Mouse (Mus musculus): ENCODE data around the gene Tnni2. TPM values are rescaled to one million over a fixed set of nuclear protein-coding genes. Genes with fewer than 3 reads are reported as not detected.
A peak's percentile ranks its signal among the peaks of the same experiment; 100 is the strongest.

Gene Tnni2
- polyA plus RNA-seq, 1 experiment from 2014 or later = 4.3 TPM

DNA sequence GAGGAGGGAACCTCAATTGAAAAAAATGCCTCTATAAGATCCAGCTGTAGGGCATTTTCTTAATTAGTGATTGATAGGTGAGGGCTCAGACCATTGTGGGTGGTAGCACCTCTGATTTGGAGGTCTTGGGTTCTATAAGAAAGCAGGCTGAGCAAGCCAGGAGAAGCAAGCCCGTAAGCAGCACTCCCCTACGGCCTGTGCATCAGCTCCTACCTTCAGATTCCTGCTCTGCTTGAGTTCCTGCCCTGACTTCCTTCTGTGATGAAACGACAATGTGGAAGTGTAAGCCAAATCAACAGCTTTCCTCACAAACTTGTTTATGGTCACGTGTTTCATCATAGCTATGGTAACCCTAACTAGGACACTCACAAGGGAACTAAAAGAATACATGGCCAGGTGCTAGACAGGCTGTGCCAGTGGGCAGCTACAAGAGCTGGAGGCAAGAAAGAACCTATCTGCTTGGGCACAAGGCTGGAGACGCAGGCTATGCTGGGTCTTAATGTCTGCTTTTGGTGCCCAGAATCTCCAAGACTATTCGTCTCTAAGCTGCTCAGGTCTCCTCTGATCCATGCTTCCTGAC, 7.5 kb downstream of the Tnni2 start:
- Histone ChIP-seq H3K4me3 (ENCODE audit: low read length) (no peak overlapping the region), H3K4me1 (ENCODE audit: control insufficient read depth, insufficient read depth, low read length) (peaks cover 3% of the 10 kb centered on the region; the same call in 1 of the 2 replicates), H3K36me3 (ENCODE audit: control insufficient read depth, insufficient read depth, low read length) (no peaks in the 10 kb centered on the region), H3K4me2 (ENCODE audit: low read depth, low read length) (no peak overlapping the region), H3K9ac (ENCODE audit: low read depth, low read length) (no peak overlapping the region), H3K27ac (ENCODE audit: low read length) (0 out of 2 replicates have a peak overlapping the region, but pooled peaks have one; percentile 42), H3K9me3 (ENCODE audit: control insufficient read depth, low read length) (no peaks in the 10 kb centered on the region), H3K27me3 (replicated peaks; ENCODE audit: control insufficient read depth, insufficient read depth, low read length) (no peaks in the 10 kb centered on the region)
- ATAC-seq = no peak
- 72% methylated on average over 6 of the region's 6 CpGs for WGBS

DNA sequence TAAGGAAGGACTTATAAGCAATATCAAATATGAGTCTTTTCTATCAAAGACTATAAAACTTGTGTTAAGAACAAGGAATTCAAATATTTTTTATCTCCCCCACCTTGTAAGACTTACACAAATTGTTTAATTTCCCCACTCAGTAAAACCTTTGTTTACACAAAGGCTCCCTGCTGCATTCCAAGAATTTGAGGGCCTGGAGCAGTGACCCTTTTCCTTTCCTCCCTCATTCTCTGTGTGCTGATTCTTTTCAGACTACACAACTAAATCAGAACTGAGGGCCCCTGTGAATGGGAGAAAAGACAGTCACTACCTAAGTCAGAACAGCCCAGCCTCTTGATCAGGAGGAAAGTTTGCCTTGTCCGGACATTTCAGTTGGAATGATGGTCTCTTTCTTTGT, 13.1 kb downstream of the Tnni2 start:
- Histone ChIP-seq H3K27ac (ENCODE audit: low read length) (peak overlapping the region; percentile 73), H3K9ac (ENCODE audit: low read depth, low read length) (peak overlapping the region; percentile 58; the same call in 1 of the 2 replicates), H3K9me3 (ENCODE audit: control insufficient read depth, low read length) (no peaks in the 10 kb centered on the region), H3K36me3 (ENCODE audit: control insufficient read depth, insufficient read depth, low read length) (no peaks in the 10 kb centered on the region), H3K4me3 (ENCODE audit: low read length) (no peak overlapping the region), H3K4me1 (ENCODE audit: control insufficient read depth, insufficient read depth, low read length) (peaks cover 24% of the 10 kb centered on the region), H3K27me3 (replicated peaks; ENCODE audit: control insufficient read depth, insufficient read depth, low read length) (no peaks in the 10 kb centered on the region), H3K4me2 (ENCODE audit: low read depth, low read length) (no peak overlapping the region)
- ATAC-seq = no peak
- WGBS = 49% methylated on average over 1 of the region's 1 CpGs

DNA sequence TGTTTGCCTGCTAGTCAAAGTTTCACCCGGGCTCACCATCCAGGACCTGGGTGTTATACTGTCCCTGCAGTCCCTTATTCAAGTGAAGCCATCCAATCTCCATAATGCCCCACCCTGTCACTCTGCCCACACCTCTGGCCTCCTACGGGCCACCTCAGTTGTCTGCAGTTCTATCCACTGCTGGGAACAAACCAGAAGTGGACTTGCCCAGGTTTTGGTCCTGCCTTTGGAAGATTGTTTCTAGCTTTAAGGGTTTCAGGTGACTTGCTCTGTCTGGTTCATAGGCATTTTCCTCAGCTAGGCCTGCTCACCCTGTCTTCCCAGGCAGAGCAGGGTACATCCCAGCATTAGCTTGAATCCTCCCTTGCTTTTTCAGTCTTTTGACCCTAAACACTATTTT, 13.6 kb downstream of the Tnni2 start:
- H3K4me3 ChIP-seq (ENCODE audit: low read length) = no peak overlapping the region
- H3K4me2 ChIP-seq (ENCODE audit: low read depth, low read length) = no peak overlapping the region
- no peaks in the 10 kb centered on the region for H3K36me3 ChIP-seq (ENCODE audit: control insufficient read depth, insufficient read depth, low read length)
- no peaks in the 10 kb centered on the region for H3K27me3 ChIP-seq (replicated peaks; ENCODE audit: control insufficient read depth, insufficient read depth, low read length)
- no peaks in the 10 kb centered on the region for H3K9me3 ChIP-seq (ENCODE audit: control insufficient read depth, low read length)
- WGBS = 34% methylated on average over 2 of the region's 2 CpGs
- H3K27ac ChIP-seq (ENCODE audit: low read length) = peak overlapping the region; percentile 73
- ATAC-seq = no peak
- peaks cover 25% of the 10 kb centered on the region for H3K4me1 ChIP-seq (ENCODE audit: control insufficient read depth, insufficient read depth, low read length)
- peak overlapping the region; percentile 58 for H3K9ac ChIP-seq (ENCODE audit: low read depth, low read length)

DNA sequence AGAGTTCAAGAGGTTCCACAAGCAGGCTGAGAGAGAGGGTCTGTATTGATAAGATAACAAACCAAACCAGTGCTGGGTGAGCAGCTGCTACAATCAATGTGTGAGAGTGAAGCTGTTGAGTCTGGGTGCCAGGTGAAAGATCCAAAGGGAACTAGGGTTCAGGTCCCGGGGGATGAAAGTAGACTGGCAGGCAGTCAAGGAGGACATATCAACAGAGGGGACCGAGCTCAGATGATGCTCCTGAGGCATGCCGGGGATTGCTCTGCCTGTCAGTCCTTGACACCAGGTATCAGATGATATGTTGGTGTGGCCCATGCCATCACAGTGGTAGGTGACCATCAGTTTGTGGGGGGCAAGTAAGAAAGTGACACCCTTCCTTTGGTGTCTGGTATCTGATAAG, 15.2 kb downstream of the Tnni2 start:
- Histone ChIP-seq H3K27me3 (replicated peaks; ENCODE audit: control insufficient read depth, insufficient read depth, low read length) (no peaks in the 10 kb centered on the region), H3K4me1 (ENCODE audit: control insufficient read depth, insufficient read depth, low read length) (peaks cover 25% of the 10 kb centered on the region), H3K36me3 (ENCODE audit: control insufficient read depth, insufficient read depth, low read length) (no peaks in the 10 kb centered on the region), H3K4me2 (ENCODE audit: low read depth, low read length) (no peak overlapping the region), H3K27ac (ENCODE audit: low read length) (peak overlapping the region; percentile 94), H3K4me3 (ENCODE audit: low read length) (no peak overlapping the region), H3K9ac (ENCODE audit: low read depth, low read length) (no peak overlapping the region), H3K9me3 (ENCODE audit: control insufficient read depth, low read length) (no peaks in the 10 kb centered on the region)
- no peak for ATAC-seq
- 66% methylated on average over 3 of the region's 3 CpGs for WGBS

DNA sequence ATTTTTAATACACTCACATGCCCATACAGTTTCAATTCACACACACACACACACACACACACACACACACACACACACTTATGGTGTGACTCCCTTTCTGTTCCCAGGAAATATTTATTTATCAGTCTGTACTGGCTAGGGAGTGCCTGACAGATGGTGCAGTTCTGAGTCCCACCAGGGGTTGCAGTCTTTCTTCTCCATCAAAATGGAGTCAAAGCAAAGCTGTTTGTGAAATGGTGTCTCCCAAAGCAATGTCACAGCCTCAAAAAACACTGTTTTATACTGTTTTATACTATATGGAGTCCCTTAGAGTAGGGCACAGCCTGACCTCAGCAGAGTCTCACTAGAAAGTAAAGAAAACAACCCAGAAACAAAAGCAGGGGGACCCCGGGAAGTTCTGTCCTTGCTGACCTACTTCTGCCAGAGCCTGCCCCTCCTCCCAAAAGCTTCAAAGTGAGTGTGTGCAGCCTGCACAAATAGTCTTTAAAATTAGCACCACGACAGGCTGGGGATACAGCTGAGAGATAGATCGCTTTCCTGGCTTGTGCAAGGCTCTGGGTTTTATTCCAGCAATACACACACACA, 15.7 kb downstream of the Tnni2 start:
- H3K36me3 ChIP-seq (ENCODE audit: control insufficient read depth, insufficient read depth, low read length) = no peaks in the 10 kb centered on the region
- peaks cover 25% of the 10 kb centered on the region for H3K4me1 ChIP-seq (ENCODE audit: control insufficient read depth, insufficient read depth, low read length)
- no peak overlapping the region for H3K4me3 ChIP-seq (ENCODE audit: low read length)
- H3K4me2 ChIP-seq (ENCODE audit: low read depth, low read length) = no peak overlapping the region
- peak; percentile 67 for ATAC-seq
- 25% methylated on average over 3 of the region's 3 CpGs for WGBS
- H3K27me3 ChIP-seq (replicated peaks; ENCODE audit: control insufficient read depth, insufficient read depth, low read length) = no peaks in the 10 kb centered on the region
- peak overlapping the region; percentile 50; the same call in 1 of the 2 replicates for H3K9ac ChIP-seq (ENCODE audit: low read depth, low read length)
- peak overlapping the region; percentile 94 for H3K27ac ChIP-seq (ENCODE audit: low read length)
- H3K9me3 ChIP-seq (ENCODE audit: control insufficient read depth, low read length) = no peaks in the 10 kb centered on the region

DNA sequence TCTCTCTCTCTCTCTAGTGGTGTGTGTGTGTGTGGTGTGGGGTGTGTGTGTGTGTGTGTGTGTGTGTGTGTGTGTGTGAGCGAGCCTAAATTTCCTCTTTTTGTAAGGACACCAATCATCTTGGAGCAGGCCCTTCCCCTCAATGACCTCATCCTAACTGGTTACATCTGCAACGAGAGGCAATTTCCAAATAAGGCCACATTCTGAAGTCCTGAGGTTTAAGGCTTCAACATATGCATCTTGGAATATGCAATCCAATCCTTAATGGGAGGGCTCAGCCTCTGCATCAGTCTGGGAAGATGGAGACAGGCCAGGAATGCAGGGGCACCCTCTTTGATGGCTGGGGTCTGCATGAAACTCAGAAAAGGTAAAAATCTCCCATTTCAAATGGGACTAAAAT, 16.4 kb downstream of the Tnni2 start:
- Histone ChIP-seq H3K9ac (ENCODE audit: low read depth, low read length) (0 out of 2 replicates have a peak overlapping the region, but pooled peaks have one; percentile 31), H3K9me3 (ENCODE audit: control insufficient read depth, low read length) (no peaks in the 10 kb centered on the region), H3K27me3 (replicated peaks; ENCODE audit: control insufficient read depth, insufficient read depth, low read length) (no peaks in the 10 kb centered on the region), H3K36me3 (ENCODE audit: control insufficient read depth, insufficient read depth, low read length) (no peaks in the 10 kb centered on the region), H3K4me1 (ENCODE audit: control insufficient read depth, insufficient read depth, low read length) (peaks cover 25% of the 10 kb centered on the region), H3K4me2 (ENCODE audit: low read depth, low read length) (no peak overlapping the region), H3K4me3 (ENCODE audit: low read length) (no peak overlapping the region), H3K27ac (ENCODE audit: low read length) (peak overlapping the region; percentile 94)
- WGBS = 14% methylated on average over 2 of the region's 2 CpGs
- ATAC-seq = peak; percentile 77

DNA sequence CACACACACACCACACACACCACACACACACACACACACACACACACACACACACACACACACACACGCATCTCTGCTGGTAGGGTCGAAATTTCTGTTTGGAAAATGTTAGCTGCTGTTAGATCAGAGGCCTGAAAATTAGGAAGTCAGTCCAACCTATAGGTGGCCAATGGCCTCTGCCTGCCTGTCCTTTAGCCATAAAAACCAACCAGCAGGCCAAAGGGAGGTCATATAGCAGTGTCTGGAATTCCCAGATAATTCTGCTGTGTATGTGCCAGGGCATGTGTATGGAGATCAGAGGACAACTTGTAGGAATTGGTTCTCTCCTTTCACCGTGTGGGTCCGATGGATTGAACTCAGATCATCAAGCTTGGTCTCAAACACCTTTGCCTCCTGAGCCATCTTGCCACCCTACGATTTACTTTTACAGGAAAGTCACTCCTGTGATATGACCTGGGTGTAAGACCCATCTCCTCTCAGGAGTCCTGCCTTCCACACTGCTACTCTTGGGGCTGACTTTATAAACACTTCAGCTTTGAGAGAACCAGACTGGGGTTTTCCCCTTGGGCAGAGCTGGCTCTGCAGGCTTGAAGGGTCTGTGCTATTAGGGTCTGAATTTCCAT, 17.2 kb downstream of the Tnni2 start:
- WGBS = 62% methylated on average over 5 of the region's 5 CpGs
- no peak for ATAC-seq
- Histone ChIP-seq H3K4me3 (ENCODE audit: low read length) (no peak overlapping the region), H3K9me3 (ENCODE audit: control insufficient read depth, low read length) (no peaks in the 10 kb centered on the region), H3K9ac (ENCODE audit: low read depth, low read length) (no peak overlapping the region), H3K27me3 (replicated peaks; ENCODE audit: control insufficient read depth, insufficient read depth, low read length) (no peaks in the 10 kb centered on the region), H3K4me2 (ENCODE audit: low read depth, low read length) (no peak overlapping the region), H3K36me3 (ENCODE audit: control insufficient read depth, insufficient read depth, low read length) (no peaks in the 10 kb centered on the region), H3K27ac (ENCODE audit: low read length) (peak overlapping the region; percentile 89), H3K4me1 (ENCODE audit: control insufficient read depth, insufficient read depth, low read length) (peaks cover 25% of the 10 kb centered on the region)

DNA sequence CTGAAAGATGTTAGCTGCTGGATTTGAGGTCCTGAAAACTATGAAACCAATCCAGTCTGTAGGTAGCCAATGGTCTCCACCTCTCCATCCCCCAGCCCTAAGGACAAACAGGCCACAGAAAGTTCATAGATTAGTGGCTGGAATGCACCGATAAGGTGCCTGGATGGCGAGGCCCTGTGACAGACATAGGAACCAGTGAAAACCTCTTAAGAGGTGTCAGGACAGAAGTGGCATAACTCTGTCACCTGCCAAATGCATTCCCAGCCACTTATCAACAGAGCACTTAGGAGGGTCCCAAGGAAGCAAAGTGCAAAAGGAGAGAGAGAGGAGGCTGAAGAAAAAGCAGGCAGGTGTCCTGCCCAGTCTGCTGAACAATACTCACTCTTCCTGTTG, 17.7 kb downstream of the Tnni2 start:
- Histone ChIP-seq H3K27me3 (replicated peaks; ENCODE audit: control insufficient read depth, insufficient read depth, low read length) (no peaks in the 10 kb centered on the region), H3K4me1 (ENCODE audit: control insufficient read depth, insufficient read depth, low read length) (peaks cover 21% of the 10 kb centered on the region), H3K4me2 (ENCODE audit: low read depth, low read length) (no peak overlapping the region), H3K4me3 (ENCODE audit: low read length) (no peak overlapping the region), H3K9ac (ENCODE audit: low read depth, low read length) (no peak overlapping the region), H3K36me3 (ENCODE audit: control insufficient read depth, insufficient read depth, low read length) (no peaks in the 10 kb centered on the region), H3K9me3 (ENCODE audit: control insufficient read depth, low read length) (no peaks in the 10 kb centered on the region), H3K27ac (ENCODE audit: low read length) (peak overlapping the region; percentile 89)
- WGBS = 61% methylated on average over 2 of the region's 2 CpGs
- ATAC-seq = no peak

DNA sequence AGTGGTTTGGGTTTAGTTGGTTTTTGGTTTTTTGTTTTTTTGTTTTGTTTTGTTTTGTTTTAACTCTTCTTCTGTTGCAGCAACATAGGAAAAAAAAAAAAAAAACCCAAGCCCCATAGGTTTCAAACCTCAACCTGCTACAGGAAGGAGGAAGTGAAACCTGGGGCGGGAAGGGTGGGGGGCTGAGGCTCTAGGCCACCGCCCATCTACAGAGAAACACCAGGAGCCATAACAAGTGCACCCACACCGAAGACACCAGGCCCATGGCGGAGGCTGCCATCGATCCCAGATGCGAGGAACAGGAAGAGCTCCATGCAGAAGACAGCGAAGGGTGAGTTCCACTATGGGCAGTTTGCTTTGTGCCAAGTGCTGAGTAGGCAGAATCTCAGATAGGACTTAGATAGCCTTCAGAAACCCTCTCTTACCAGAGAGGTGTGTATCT, 19.0 kb downstream of the Tnni2 start, which contains the start of gene Lsp1:
Gene Lsp1 (plus strand): TSS at position 174 of the 442 bp plus-strand sequence.
- H3K4me3 ChIP-seq (ENCODE audit: low read length) = no peak within 1 kb of the TSS
- H3K4me2 ChIP-seq (ENCODE audit: low read depth, low read length) = no peak within 1 kb of the TSS
- 95% methylated on average over 7 of the region's 7 CpGs for WGBS
- H3K27ac ChIP-seq (ENCODE audit: low read length) = peak within 1 kb of the TSS; percentile 89
- ATAC-seq = no peak
- no peaks in the 10 kb centered on the region for H3K9me3 ChIP-seq (ENCODE audit: control insufficient read depth, low read length)
- peaks cover 16% of the 10 kb centered on the region for H3K4me1 ChIP-seq (ENCODE audit: control insufficient read depth, insufficient read depth, low read length)
- no peak within 1 kb of the TSS for H3K9ac ChIP-seq (ENCODE audit: low read depth, low read length)
- H3K27me3 ChIP-seq (replicated peaks; ENCODE audit: control insufficient read depth, insufficient read depth, low read length) = no peaks in the 10 kb centered on the region
- H3K36me3 ChIP-seq (ENCODE audit: control insufficient read depth, insufficient read depth, low read length) = no peaks in the 10 kb centered on the region
